Mouse (Mus musculus) C2C12 (cell line): ENCODE measurements at regions not wholly inside any gene's neighbourhood (a gene's known extent, or its start where the extent isn't known, plus 50 kb on each side); places are given as distances from the start of the nearest gene placed in this dataset.
"Not testable (repeated sequence)": the region's sequence is repeated elsewhere in the genome, so short reads cannot be mapped to it uniquely, and the experiment has no call there.

Experiments
- CEBPB ChIP-seq: IDR thresholded peaks from one replicate; pipeline ENCODE4 v1.6.1; 2011; ENCODE audit warnings: low read depth, mild to moderate bottlenecking, control low read depth, moderate library complexity
- CTCF ChIP-seq: IDR thresholded peaks from one replicate; pipeline ENCODE4 v1.5.1; 2011; ENCODE audit not compliant: control insufficient read depth, insufficient read depth, insufficient read length
- MAX ChIP-seq: IDR thresholded peaks from one replicate; pipeline ENCODE4 v1.6.1; 2011; ENCODE audit warnings: mild to moderate bottlenecking, control low read depth
- MYOD1 ChIP-seq: IDR thresholded peaks from one replicate; pipeline ENCODE4 v1.6.1; 2011; ENCODE audit warnings: low read depth; ENCODE audit not compliant: control insufficient read depth, insufficient read length
- USF1 ChIP-seq: IDR thresholded peaks from one replicate; pipeline ENCODE4 v1.6.1; 2011; ENCODE audit warnings: low read depth, mild to moderate bottlenecking, control low read depth, moderate library complexity

DNA sequence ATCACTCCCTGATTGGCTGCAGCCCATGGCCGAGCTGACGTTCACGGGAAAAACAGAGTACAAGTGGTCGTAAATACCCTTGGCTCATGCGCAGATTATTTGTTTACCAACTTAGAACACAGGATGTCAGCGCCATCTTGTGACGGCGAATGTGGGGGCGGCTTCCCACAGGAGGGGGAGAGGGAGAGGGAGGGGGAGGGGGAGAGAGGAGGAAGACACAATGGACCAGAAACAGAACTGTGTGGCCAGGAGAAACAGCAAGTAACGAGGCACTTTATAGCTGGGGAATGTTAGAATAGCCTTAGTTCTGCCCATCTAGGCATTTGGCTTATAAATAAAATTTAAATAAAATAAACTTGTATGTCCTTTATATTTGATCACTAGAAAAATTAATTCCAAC lies 240.7 kb upstream of the Podxl start:
- not testable (repeated sequence) for TF ChIP-seq MAX, CTCF, CEBPB, USF1, MYOD1
